Mouse (Mus musculus) erythroblast, adult 5-6 weeks (primary cell): ENCODE data around the gene Gm49325. TPM values are rescaled to one million over a fixed set of nuclear protein-coding genes. Genes with fewer than 3 reads are reported as not detected.
A peak's percentile ranks its signal among the peaks of the same experiment; 100 is the strongest.

ENCODE experiments used
- ATAC-seq: replicated peaks from 2 replicates; pipeline ENCODE4 v1.8.0; 2016; ENCODE audit warnings: moderate number of reproducible peaks, mild to moderate bottlenecking, moderate TSS enrichment, inconsistent platforms; ENCODE audit not compliant: poor library complexity, low FRiP score, severe bottlenecking
- total RNA-seq, 2 experiments: library from RNA; stranded (forward) in 1 of 2; stranded (reverse) in 1 of 2; fragments of 150-400 nt in 1 of 2; fragments of 200-764, 138-1000 nt in 1 of 2; gene quantifications; 2 replicates each; pipeline versions ENCODE4 v1.2.3 to v1.2.4; 2015 to 2017; ENCODE audit warnings: low replicate concordance in 2 of 2

Gm49325 gene
- total RNA-seq, 2 experiments from 2014 or later = not detected

DNA sequence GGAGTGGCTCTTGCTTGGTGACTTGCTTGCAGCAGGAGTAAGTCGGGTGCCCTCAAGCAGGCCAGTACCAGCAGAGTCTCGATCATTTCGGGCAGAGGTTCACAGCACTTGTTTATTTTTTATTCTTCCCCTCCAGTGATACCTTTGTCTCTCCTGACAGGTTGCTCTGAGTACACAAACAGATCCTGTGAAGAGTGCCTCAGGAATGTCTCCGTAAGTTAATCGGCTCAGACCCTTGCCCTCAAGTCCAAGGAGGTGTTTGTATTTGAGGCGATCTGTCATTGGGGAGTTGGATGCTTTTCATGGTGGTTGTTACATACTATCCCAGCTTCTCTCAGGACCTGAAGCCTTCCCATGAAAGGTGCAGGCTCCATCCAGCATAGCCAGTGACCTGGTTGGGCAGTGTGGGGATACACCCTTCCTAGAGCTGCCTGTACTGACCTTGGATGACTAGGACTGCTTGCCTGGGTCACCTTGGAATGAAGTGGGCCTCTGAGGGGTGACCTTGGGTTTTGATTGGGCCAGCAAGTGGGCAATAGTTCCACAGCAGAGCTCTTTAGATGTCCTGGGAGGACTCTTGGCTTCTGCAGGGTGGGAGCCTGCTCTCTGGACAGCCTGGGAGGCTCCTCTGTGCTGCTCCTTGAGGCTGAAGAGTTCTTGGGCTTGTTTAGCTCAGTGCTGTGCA is 18.8 kb upstream of the Gm49325 start:
- no peak for ATAC-seq

DNA sequence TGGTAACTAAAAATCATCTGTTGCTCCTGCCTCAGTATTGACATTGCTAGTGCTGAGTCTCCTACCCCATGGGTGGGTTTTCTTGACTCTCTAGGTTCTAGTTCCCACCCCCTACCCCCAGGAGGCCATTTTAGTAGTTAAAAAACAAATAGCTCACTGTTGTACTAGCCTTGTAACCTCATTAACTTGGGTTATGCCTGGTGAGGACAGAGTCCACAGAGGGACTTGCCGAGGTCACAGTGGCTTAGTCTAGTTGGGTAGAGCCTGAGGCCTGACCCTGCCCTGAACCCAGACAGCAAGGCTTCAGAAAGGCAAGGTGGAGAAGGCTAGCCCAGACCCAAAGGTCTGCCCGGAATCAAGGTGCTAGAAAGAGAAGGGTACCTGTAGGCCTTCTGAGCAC is 18.0 kb upstream of the Gm49325 start:
- ATAC-seq = no peak

DNA sequence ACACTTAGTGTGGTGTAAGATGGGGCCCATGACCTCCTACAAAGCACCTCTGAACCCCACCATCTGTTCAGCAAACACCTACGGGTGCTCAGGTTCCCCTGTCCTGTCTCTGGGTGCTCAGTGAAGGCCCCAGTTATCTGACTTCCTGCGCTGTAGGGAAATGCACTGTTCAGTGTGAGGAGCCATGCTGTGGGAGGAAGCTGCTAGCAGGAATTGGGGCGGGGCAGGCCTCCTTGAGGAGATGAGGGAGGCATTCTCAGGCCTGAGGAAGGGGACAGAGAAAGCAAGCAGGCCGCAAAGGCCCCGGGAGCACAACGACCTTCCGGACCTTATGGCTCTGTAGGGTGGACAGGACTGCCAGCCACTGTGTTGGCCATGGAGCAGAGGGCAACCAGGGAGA is 16.9 kb upstream of the Gm49325 start:
- no peak for ATAC-seq

DNA sequence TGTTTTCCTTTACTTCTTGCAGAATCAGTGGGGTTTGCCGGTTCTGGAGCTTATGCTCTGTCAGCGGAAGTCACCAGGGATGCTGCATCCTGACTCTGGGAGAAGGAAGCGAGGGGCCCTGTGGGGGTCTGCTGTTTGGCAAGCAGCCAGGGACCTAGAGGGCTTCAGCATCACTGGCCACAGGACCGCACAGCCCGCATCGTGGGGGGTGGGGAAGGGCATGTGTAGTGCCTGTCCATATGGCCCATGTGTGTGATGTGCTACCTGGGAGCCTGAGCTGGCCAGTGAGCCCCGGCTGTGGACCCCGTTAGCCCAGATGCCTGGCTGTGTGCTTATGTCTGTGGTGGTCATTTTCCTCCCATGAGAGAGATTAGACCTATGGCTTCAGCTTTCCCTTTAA is 16.2 kb upstream of the Gm49325 start:
- no peak for ATAC-seq

DNA sequence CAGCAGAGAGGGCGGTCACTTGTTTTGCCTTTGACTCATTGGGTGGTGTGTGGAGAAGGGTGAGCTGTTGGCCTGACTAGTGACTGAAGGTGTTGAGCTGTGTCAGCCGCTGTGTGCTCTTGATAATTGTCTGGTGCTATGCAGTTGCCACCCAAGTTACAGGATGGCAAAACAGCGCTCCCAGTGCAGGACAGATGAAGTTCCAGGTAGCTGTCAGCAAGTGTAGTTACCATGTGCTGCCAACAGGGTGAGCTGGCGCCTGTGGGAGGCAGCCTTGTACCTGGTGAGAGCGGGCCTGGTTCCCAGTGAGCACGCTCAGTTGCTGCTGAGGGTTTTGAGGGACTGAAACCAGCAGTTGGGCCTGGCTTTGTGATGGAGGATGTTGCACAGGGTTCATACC is 15.2 kb upstream of the Gm49325 start:
- peak; percentile 91 for ATAC-seq

DNA sequence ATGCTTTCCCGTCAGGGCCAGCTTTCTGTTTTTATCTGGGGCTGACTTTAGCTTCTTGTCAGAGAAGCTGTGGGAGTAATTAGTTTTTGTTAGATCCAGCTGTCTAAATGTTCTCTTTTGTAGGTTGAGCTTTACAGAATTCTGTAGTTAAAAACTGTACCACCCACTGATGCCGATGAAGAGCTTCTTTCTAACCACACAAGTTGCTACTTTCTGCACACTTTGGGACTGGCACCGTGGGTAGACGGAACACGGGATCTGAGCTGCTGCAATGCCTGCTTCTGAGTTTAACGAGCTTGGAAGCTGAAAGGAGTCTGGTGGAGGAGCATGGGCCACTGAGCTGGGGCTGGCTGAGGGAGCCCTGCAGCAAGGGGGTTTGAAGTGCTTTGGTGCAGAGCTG is 14.5 kb upstream of the Gm49325 start:
- no peak for ATAC-seq

DNA sequence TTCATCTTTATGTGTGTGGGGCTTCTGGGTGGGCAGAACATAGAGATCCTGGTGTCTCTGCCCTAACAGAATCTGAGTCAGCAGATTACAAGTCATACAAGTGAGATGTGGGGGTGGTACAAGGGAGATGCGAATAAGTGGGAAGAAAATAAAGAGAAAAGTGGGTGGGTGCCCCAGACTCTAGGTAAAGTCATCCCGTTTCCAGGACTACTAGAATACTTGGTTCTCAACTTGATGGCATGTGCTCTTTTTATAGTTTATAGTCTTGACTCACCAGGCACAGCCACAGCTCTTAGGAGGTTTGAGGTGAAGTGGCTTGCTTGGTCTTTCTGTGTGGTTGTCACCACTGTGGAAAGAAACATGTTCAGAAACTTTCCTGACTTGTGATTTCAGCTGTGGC is 9.9 kb upstream of the Gm49325 start:
- no peak for ATAC-seq

DNA sequence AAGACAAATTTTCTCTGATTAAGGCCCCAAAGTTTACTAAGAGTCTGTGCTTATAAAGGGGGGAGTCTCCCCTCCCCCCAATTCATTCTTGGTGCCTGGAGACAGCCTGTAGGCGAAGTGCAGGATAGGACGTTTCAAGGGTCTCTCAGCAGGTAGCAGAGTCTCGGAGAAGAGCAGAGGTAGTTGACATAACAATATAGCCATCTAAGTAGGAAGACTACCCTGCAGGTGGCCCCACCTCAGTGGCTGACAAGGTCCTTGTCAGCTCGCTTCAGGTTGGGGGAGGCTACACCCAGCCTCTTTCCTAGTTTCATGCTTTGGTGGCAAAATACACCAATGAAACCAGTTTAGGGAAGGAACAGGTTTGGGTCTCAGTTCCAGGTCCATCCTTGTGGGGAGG is 3.0 kb upstream of the Gm49325 start:
- ATAC-seq = no peak

DNA sequence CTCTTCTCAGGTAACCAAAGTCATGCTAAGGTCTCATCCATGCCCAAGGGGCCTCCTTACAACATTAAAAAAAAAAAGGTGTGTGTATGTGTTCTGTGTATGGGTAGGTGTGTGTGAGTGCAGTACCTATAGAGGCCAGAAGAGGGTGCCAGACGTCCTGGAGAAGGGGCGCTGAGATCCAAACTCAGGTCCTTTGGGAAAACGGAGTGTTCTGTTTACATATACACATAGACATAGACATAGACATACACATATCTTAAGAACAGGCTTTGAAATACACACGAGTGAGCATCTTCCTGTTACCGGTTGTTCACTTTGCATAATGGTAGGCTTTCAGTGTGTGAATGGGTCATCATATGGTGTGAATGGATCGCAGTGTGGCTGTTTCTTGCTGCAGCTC is 1.9 kb upstream of the Gm49325 start:
- ATAC-seq = no peak

DNA sequence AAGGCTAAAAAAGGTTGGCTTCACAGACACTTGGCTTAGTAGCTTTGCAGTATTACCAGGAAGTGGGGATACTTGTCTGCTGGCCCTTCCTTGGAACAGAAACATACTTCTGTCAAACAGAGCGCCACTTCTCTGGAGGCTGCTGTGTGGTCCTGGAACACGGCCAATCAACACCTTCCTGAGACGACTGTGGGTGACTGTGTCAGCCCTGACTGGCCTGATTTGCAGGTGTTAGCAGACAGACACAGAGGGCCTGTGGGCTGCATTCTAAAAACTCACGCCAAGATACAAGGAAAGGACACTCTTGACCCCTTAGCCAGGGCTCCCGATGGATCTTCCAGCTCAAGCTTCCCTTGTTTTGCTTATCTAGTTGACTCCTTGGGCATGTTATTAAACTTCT is 1.0 kb upstream of the Gm49325 start:
- no peak for ATAC-seq

DNA sequence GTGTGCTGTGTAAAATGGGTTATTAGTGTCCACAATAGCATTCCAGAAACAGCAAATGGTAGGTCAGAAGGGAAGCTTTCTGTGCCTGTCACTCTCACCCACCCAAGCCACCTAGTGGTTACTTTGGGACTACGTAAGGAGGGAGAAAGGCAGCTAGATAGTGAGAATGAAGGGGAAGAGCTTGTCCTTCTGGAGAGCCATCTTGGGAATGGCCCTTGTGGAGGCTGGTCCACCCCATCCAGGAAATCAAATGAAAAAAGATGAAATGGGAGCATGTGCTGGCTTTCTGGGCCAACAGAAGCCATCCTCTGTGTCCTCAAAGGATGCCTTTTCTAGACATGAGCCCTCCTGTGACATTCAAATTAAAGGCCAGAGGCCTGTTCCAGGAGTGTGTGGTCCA is 629 bp upstream of the Gm49325 start:
- ATAC-seq = peak; percentile 56

DNA sequence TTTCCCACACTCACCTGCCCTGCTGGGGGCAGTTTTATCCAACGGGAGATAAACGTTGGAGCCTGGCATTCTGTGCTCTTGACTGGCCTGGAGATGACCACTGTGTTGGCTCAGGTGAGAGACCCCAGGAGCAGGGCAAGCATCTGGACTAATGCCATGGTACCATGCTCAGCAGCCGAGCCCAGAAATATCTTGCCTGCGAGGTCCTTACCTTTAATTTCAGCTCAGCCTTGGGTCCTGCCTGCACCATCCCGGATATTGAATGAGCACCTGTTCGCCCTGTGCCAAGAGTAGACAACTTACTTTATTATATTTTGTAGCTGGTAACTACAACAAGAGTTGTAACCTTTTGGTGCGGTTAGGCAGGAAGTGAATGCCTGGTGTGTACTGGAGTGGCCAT is 858 bp downstream of the Gm49325 start:
- peak; percentile 37 for ATAC-seq

DNA sequence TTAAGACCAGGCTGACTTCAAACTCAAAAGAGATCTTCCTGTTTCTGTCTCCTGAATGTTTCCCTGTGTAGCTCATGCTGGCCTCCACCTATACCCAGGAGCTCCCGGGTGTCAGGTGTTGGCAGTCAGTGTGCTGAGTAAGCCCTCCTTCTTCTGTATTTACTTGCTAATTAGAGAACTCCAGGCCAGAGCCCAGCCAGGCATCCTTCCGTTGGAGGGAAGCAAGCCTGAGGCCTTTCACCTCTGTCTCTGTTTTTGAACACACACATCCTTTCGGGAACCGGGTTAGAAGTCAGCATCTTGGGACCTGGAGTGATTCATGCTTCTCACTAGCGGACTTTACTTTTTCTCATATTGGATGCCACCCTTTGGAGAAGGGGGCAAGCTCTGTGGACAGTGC is 1.4 kb downstream of the Gm49325 start:
- no peak for ATAC-seq

DNA sequence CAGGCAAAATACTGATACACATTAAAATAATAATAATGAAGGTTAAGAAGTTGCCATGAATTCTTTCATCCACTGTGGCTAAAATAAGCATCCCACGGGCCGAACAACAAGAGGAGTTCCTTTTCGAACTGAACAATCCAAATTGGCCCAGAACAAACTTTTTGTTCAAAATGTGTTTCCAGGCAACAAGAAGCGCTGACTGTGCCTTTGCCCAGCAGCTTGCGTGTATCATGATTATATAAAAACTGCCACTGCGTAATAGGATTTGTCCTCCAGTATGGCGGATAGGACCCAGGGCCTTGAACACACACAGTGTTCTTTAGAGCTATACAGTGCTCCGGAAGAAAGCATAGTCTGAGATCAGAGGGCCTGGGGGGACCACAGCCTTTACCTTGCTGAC is 2.6 kb downstream of the Gm49325 start:
- ATAC-seq = no peak

DNA sequence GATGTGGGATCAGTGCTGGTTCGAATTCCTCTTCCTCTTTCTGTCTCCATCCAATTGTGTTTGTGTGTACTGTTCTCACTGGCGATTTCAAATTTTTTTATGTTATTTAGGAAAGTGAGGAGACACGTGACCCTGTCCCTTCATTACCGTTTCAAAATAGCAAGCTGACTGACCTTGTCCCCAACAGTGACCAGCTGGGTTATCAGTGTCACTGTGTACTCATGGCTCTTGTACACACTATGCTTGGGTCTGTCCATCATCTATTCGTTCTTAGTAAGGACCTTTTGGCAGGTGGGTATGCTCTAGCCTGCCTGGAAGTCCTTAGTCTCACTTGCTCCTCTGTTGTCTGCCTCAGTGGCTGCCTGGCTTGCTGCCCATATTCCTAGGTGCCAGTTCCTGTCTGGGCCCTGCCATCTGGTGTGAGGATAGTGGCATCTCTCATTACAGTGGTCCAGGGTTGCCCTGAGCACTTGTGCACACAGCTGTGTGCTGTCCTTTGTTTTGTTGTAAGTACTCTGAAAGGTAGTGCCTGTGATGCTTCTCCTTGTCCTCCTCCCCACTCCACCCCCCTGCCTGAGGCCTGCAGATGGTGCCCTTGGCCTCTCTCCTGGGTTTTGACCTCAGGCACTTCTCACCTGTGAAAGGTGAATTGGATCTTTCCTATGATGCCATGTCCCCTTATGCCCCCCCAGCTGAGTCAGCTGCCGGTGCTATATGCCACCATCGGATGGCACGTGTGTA is 4.4 kb downstream of the Gm49325 start:
- ATAC-seq = no peak

DNA sequence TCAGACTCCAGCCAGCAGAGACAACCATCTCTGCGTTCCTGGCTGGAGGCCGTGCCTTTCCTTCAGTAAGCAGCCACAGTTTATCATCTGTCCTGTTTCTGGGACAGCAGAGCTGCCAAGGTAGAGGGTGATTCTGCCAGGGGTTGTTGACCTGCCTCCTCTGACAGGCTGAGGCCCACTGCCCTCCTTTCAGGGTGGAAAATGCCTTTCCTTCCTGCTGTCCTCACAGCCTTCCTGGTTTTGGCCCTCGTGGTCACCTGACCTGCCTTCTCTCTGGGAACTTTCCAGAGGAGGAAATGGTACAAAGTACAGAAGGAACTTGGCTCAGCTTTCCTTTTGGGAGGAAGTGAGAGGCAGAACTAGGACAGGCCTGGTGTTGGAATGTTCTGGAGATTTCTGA is 7.4 kb downstream of the Gm49325 start:
- ATAC-seq = no peak

DNA sequence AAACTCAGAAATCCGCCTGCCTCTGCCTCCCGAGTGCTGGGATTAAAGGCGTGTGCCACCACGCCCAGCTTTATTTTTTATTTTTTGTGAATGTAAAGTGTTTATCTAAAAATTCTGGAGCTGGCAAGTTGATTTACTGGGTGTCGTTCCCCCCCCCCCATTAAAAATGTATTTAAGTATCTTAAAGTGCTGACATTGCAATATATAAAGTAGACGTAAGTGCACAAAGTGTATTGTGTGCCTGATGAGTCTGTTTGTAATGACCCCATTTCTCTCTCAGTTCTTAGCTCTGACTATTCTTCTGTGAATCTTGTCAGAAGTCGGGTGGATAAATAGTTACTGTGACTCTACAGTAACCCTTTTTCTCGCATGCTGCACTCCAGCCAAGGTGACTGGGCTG is 9.7 kb downstream of the Gm49325 start:
- ATAC-seq = no peak

DNA sequence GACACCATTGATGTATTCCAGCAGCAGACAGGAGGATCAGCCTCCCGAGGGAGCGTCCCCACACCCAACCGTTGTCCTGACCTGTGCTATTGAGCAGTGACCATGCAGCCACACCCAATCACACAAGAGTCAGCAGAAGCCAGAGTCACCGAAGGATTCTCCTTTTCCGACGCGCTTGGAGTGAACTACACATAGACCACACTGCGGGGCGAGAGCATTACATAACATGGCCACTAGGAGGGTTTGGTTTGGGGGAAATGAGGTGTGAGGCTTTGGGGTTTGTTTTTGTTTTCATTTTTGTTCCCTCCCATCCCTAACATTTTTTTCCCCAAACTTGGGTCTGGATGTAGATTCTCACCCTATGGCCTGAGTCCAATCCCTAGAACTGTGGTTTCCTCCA is 10.2 kb downstream of the Gm49325 start:
- ATAC-seq = no peak

DNA sequence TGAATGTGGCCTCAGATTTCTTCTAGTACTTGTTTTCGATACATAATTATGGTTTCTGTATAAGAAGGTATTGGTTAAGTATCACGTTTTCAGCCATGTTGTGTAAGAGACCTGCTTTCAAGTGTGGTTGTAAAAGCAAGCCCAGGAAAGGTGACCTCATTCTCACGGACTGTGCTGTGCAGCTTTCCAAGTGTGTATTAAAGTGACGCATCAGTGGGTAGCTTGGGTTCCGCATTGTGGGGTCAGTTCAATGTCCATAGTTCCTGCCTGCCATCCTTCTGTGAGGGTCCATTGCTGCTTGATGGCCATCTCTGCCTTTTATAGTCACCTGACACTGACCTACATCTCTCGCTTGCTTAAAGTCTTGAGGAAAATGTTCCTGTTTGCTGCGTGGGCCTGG is 10.9 kb downstream of the Gm49325 start:
- no peak for ATAC-seq

DNA sequence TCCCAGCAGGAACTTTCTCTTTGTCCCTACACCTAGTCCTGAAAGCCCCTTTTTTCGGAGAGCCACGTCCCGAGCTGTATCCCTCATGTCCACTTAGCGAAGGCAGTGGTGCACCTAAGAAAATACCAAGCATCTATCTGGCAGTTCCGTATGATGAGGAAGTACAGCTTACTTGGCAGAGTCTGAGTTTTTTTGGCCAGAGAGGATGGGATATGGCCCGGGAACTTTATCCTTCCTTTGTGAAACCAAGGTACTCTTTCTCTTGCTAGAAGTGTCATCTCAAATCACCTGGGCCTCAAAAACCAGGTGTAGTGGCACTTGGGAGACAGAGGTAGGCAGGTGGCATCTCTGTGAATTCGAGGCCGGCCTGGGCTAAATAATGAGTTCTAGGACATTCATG is 15.5 kb downstream of the Gm49325 start:
- no peak; the same call in 1 of the 2 replicates for ATAC-seq

DNA sequence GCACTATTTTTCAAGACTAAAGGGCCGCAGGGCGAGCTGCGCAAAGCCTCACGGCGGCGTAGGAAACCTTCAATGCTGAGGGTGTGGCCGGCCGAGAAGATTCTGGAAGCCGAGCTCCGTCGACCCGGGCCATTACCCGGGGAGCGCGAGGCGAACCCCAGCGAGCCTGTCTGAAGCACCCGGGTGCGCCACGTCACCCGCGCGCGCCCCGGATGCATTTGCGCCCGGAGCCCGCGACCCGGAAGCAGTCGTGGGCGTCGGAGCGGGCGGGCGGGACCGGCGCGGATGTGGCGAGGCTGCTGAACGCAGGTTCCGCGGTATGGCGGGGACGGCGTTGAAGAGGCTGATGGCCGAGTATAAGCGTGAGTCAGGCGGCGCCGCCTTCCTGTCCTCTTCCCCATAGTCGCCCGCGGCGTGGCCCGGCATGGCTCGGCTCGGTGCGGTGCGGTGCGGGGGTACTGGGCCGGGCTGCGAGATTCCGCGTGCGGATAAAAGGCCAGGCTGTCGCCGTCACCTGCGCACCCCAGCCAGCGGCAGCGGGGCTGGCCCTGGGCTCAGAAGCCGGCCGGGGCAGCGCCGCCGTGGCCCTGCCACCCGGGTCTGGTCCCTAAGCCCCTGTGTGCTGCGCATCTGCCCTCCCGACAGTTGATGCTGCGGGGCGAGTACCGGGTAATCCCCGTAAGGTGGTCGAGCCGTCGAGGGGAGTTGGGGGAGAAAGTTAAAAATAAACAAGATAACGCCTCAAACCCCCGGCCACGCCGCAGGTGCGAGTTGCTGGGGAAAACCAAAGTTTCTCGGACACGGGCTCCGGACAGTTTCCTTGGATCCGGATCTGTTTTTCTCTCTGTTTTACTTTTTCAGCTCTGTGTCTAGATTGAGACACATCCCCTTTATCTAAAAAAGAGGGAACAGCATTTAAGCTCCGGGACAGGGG is 16.3 kb downstream of the Gm49325 start, which contains the start of gene Ube2g2:
Ube2g2 (plus strand) TSS at position 221 of the 934 bp plus-strand sequence.
- peak; percentile 95 for ATAC-seq
